In the genomic region with DNA sequence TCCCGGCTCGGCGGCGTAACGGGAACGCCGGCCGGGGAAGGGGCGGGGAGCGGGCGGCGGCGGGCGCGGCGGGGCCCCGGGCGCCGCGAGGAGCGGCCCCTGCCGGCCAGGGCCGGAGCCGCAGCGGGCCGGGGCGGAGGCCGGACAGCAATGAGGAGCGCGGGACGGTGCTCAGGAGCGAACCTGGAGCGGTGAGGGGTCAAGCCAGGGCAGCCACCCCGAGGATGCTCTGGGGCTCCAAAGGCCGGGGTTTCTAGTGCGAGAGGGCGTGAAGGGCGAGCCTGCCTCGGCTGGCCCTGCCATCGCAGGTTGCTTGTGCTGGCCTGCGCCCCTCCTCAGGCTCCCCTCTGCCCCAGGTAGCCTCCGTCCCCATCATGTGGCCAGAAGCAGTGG, we compare ENCODE assay signal across 8 mouse cellular contexts. TPM values are rescaled to one million over a fixed set of nuclear protein-coding genes. Genes with fewer than 3 reads are reported as not detected.
A peak's percentile ranks its signal among the peaks of the same experiment; 100 is the strongest.
DNase-seq lines count a peak whose midpoint lies in the region; ATAC-seq and TF ChIP-seq lines count a peak whose summit lies in the region.

TSS of gene Ttc7b (minus strand) at position 33 of the 393 bp plus-strand sequence.

- H3K36me3 ChIP-seq in forebrain, postnatal 0 days (ENCODE audit: insufficient read depth): 0 out of 2 replicates have a peak, but pooled peaks cover 1% of the 10 kb centered on the region
- H3K36me3 ChIP-seq in hindbrain, embryonic 10.5 days: peaks cover 21% of the 10 kb centered on the region

- H3K9ac ChIP-seq in forebrain, postnatal 0 days: peak within 1 kb of the TSS; percentile 98

- peak within 1 kb of the TSS; percentile 94 for H3K4me2 ChIP-seq in forebrain, postnatal 0 days (ENCODE audit: low read depth)

- peak; percentile 50 for DNase-seq in layer of hippocampus, adult 11-12 months (ENCODE audit: low spot score)
- DNase-seq in layer of hippocampus, adult 9-11 months: no peak
- DNase-seq in forebrain, postnatal 0 days: peak; percentile 54
- peak; percentile 63 for DNase-seq in hindbrain, embryonic 10.5 days (ENCODE audit: low spot score)
- DNase-seq in layer of hippocampus, postnatal 14 days (ENCODE audit: low spot score in 2 of 2): peak in 1 of 2 experiments; percentile 33
- DNase-seq in lung, postnatal 14 days: peak; percentile 69
- DNase-seq in retina, embryonic 14.5 days (ENCODE audit: low spot score): peak; percentile 72

- peak; percentile 43 for TF ChIP-seq CTCF in forebrain, postnatal 0 days (IDR thresholded peaks at IDR 0.05; ENCODE audit: low read depth)

- H3K4me3 ChIP-seq in brown adipose tissue, adult 24 weeks (ENCODE audit: insufficient read depth, low read depth, low read length): peak within 1 kb of the TSS; percentile 100
- H3K4me3 ChIP-seq in forebrain, postnatal 0 days (ENCODE audit: low read depth, low read length): peak within 1 kb of the TSS; percentile 90
- peak within 1 kb of the TSS; percentile 82 for H3K4me3 ChIP-seq in hindbrain, embryonic 10.5 days

- WGBS in forebrain, postnatal 0 days: 2% methylated on average over 41 of the region's 42 CpGs
- 6% methylated on average over 42 of the region's 42 CpGs for WGBS in hindbrain, embryonic 10.5 days

- peak; percentile 77 for ATAC-seq in forebrain, postnatal 0 days

- H3K9me3 ChIP-seq in forebrain, postnatal 0 days (ENCODE audit: low read length): no peaks in the 10 kb centered on the region
- no peaks in the 10 kb centered on the region for H3K9me3 ChIP-seq in hindbrain, embryonic 10.5 days

- H3K27me3 ChIP-seq in forebrain, postnatal 0 days (ENCODE audit: insufficient read depth, low read length): no peaks in the 10 kb centered on the region
- H3K27me3 ChIP-seq in hindbrain, embryonic 10.5 days (ENCODE audit: insufficient read depth, poor library complexity, severe bottlenecking): peaks cover 13% of the 10 kb centered on the region

- peak within 1 kb of the TSS; percentile 90 for H3K27ac ChIP-seq in brown adipose tissue, adult 24 weeks (replicated peaks; ENCODE audit: low read depth, low read length)
- H3K27ac ChIP-seq in forebrain, postnatal 0 days (ENCODE audit: low read depth, low read length): peak within 1 kb of the TSS; percentile 88
- peak within 1 kb of the TSS; percentile 96 for H3K27ac ChIP-seq in hindbrain, embryonic 10.5 days

- H3K4me1 ChIP-seq in brown adipose tissue, adult 24 weeks (ENCODE audit: control insufficient read depth, insufficient read depth, insufficient read length, low read length): peaks cover 25% of the 10 kb centered on the region
- H3K4me1 ChIP-seq in forebrain, postnatal 0 days (ENCODE audit: insufficient read depth): peaks cover 13% of the 10 kb centered on the region
- peaks cover 24% of the 10 kb centered on the region for H3K4me1 ChIP-seq in hindbrain, embryonic 10.5 days (replicated peaks)

RNA-seq across cellular contexts. Expression of gene Ttc7b, which starts in this region (rescaled TPM):
- polyA plus RNA-seq in brown adipose tissue, adult 24 weeks (2012; ENCODE audit: insufficient read depth, insufficient read length, missing spikeins): 37.7 and 42.9 TPM in 2 replicates
- 39.6 and 42.2 TPM in 2 replicates for total RNA-seq in forebrain, postnatal 0 days (2014; rRNA removed)
- 7.5 and 10.8 TPM in 2 replicates for polyA plus RNA-seq in forebrain, postnatal 0 days (2015; fragmentation: Nextera tagmentation; extraction: Ambion mirVana)
- polyA plus RNA-seq in hindbrain, embryonic 10.5 days (2016; fragmentation: Nextera tagmentation; extraction: Ambion mirVana): 5.4 and 5.6 TPM in 2 replicates
- 100 to 1,000 TPM; 132 to 146 TPM for total RNA-seq in layer of hippocampus, postnatal 14 days (2021)
